Comparison of ENCODE assay signal across 9 mouse cellular contexts in genomic region chr19:5561252-5561790, GRCm38 (mm10). TPM values are rescaled to one million over a fixed set of nuclear protein-coding genes. Genes with fewer than 3 reads are reported as not detected.
DNase-seq lines count a peak whose midpoint lies in the region; ATAC-seq and TF ChIP-seq lines count a peak whose summit lies in the region.
"Had no signal": no experiment of that assay in that cellular context is flagged by ENCODE, and none has a peak within 500 bp of the region (broad histone marks: within the 10 kb centered on the region; RNA-seq: fewer than 3 reads in every experiment).

No protein-coding gene starts in this region.

- peak; percentile 19 for DNase-seq in lung, embryonic 14.5 days
- DNase-seq in lung, postnatal 36 days, result no peak
- DNase-seq in hindbrain, postnatal 0 days (ENCODE audit: low spot score), result no peak
- no peak for DNase-seq in limb, embryonic 14.5 days (ENCODE audit: low spot score)
- no peak for DNase-seq in Muller cell, postnatal 12 days (ENCODE audit: inconsistent ontology term)
- no peak for DNase-seq in cerebellum, postnatal 25 days
- no peak for DNase-seq in left cerebral cortex, postnatal 4 days

- peak overlapping the region; percentile 39 for H3K4me3 ChIP-seq in lung, embryonic 14.5 days (ENCODE audit: low read depth, low read length)
- peak overlapping the region; percentile 41; the same call in 1 of the 2 replicates for H3K4me3 ChIP-seq in hindbrain, postnatal 0 days (ENCODE audit: low read length)
- peak overlapping the region; percentile 45 for H3K4me3 ChIP-seq in limb, embryonic 14.5 days (replicated peaks; ENCODE audit: low read length)
- peak overlapping the region; percentile 89 for H3K4me3 ChIP-seq in small intestine, adult 2 months (ENCODE audit: low read depth, low read length)

- intact Hi-C loops in left cerebral cortex, postnatal 4 days (cut with DNase I), result no loop called here

- H3K9ac ChIP-seq in lung, embryonic 14.5 days, result peak overlapping the region; percentile 29; the same call in 1 of the 2 replicates
- no peak overlapping the region for H3K9ac ChIP-seq in hindbrain, postnatal 0 days (replicated peaks; ENCODE audit: low read length)
- 0 out of 2 replicates have a peak overlapping the region, but pooled peaks have one; percentile 21 for H3K9ac ChIP-seq in limb, embryonic 14.5 days (ENCODE audit: low read depth, low read length, severe bottlenecking)

- H3K36me3 ChIP-seq in lung, embryonic 14.5 days (ENCODE audit: insufficient read depth), result no peaks in the 10 kb centered on the region
- no peaks in the 10 kb centered on the region for H3K36me3 ChIP-seq in hindbrain, postnatal 0 days (ENCODE audit: insufficient read depth, low read length)
- H3K36me3 ChIP-seq in limb, embryonic 14.5 days (ENCODE audit: control insufficient read depth, insufficient read depth, low read length), result no peaks in the 10 kb centered on the region
- no peaks in the 10 kb centered on the region for H3K36me3 ChIP-seq in small intestine, adult 2 months (ENCODE audit: control insufficient read depth, insufficient read depth, low read length)
- H3K36me3 ChIP-seq: G1E had no signal

- H3K9me3 ChIP-seq in lung, embryonic 14.5 days (ENCODE audit: low read depth, low read length), result no peaks in the 10 kb centered on the region
- no peaks in the 10 kb centered on the region for H3K9me3 ChIP-seq in hindbrain, postnatal 0 days (ENCODE audit: low read length)
- H3K9me3 ChIP-seq in limb, embryonic 14.5 days (ENCODE audit: control insufficient read depth, low read length), result no peaks in the 10 kb centered on the region

- H3K4me1 ChIP-seq in lung, embryonic 14.5 days (ENCODE audit: insufficient read depth), result peaks cover 6% of the 10 kb centered on the region
- peaks cover 14% of the 10 kb centered on the region for H3K4me1 ChIP-seq in hindbrain, postnatal 0 days (ENCODE audit: insufficient read depth, low read length)
- H3K4me1 ChIP-seq in limb, embryonic 14.5 days (ENCODE audit: control insufficient read depth, insufficient read depth, low read length), result peaks cover 13% of the 10 kb centered on the region; the same call in 1 of the 2 replicates
- H3K4me1 ChIP-seq in small intestine, adult 2 months (ENCODE audit: control insufficient read depth, insufficient read depth, insufficient read length, low read length), result peaks cover 24% of the 10 kb centered on the region

- H3K4me2 ChIP-seq in lung, embryonic 14.5 days, result peak overlapping the region; percentile 69
- peak overlapping the region; percentile 66 for H3K4me2 ChIP-seq in hindbrain, postnatal 0 days (ENCODE audit: low read depth, low read length)
- peak overlapping the region; percentile 79 for H3K4me2 ChIP-seq in limb, embryonic 14.5 days (replicated peaks; ENCODE audit: low read depth, low read length, severe bottlenecking)

- 14% methylated on average over 10 of the region's 10 CpGs for WGBS in lung, embryonic 14.5 days
- 15% methylated on average over 10 of the region's 10 CpGs for WGBS in hindbrain, postnatal 0 days
- WGBS in limb, embryonic 14.5 days, result 15% methylated on average over 10 of the region's 10 CpGs
- WGBS in small intestine, adult 2 months, result 13% methylated on average over 10 of the region's 10 CpGs

- ATAC-seq in lung, embryonic 14.5 days (ENCODE audit: insufficient read depth), result no peak
- no peak for ATAC-seq in hindbrain, postnatal 0 days
- ATAC-seq in limb, embryonic 14.5 days (ENCODE audit: low FRiP score, low read depth), result no peak

- no peak for TF ChIP-seq POLR2A in limb, embryonic 14.5 days (IDR thresholded peaks at IDR 0.05; ENCODE audit: borderline replicate concordance, extremely low read depth, insufficient read depth, insufficient read length)
- TF ChIP-seq POLR2A in small intestine, adult 2 months (IDR thresholded peaks at IDR 0.05; ENCODE audit: low read depth, low read length), result no peak

- H3K27me3 ChIP-seq in lung, embryonic 14.5 days (ENCODE audit: insufficient read depth, low read length), result peaks cover 72% of the 10 kb centered on the region
- peaks cover 59% of the 10 kb centered on the region for H3K27me3 ChIP-seq in hindbrain, postnatal 0 days (ENCODE audit: insufficient read depth, low read length)
- H3K27me3 ChIP-seq in limb, embryonic 14.5 days (ENCODE audit: control insufficient read depth, insufficient read depth, low read length), result peaks cover 61% of the 10 kb centered on the region
- no peaks in the 10 kb centered on the region for H3K27me3 ChIP-seq in small intestine, adult 2 months (ENCODE audit: control insufficient read depth, insufficient read depth, low read length)

- TF ChIP-seq CTCF in lung, embryonic 14.5 days (IDR thresholded peaks at IDR 0.05; ENCODE audit: low read depth), result no peak
- TF ChIP-seq CTCF in hindbrain, postnatal 0 days (IDR thresholded peaks at IDR 0.05; ENCODE audit: low read depth), result no peak
- TF ChIP-seq CTCF in small intestine, adult 2 months (IDR thresholded peaks at IDR 0.05; ENCODE audit: extremely low read depth, insufficient read length, insufficient replicate concordance, low read depth, low read length), result no peak

- H3K27ac ChIP-seq in lung, embryonic 14.5 days (ENCODE audit: low read depth), result peak overlapping the region; percentile 63
- no peak overlapping the region for H3K27ac ChIP-seq in hindbrain, postnatal 0 days
- H3K27ac ChIP-seq in limb, embryonic 14.5 days (replicated peaks; ENCODE audit: low read depth, low read length), result no peak overlapping the region
- peak overlapping the region; percentile 96 for H3K27ac ChIP-seq in small intestine, adult 2 months (ENCODE audit: insufficient read depth, low read depth, low read length)

RNA-seq across cellular contexts. Expression of gene Ovol1, which starts 0.9 kb away (rescaled TPM):
- 0.89 and 1.0 TPM in 2 replicates for polyA plus RNA-seq in lung, embryonic 14.5 days (2014; fragmentation: Nextera tagmentation; extraction: Ambion mirVana)
- not detected in 2 replicates for total RNA-seq in hindbrain, postnatal 0 days (2014; rRNA removed)
- polyA plus RNA-seq in hindbrain, postnatal 0 days (2015; fragmentation: Nextera tagmentation; extraction: Ambion mirVana), result 0.25 TPM in 1 of 2 replicates, not detected in the other
- 5.6 and 7.2 TPM in 2 replicates for polyA plus RNA-seq in limb, embryonic 14.5 days (2012; rRNA removed)
- polyA plus RNA-seq in limb, embryonic 14.5 days (2014; fragmentation: Nextera tagmentation; extraction: Ambion mirVana), result 9.9 and 12.8 TPM in 2 replicates
- polyA plus RNA-seq in small intestine, adult 2 months (2012; rRNA removed), result 28.5 and 55.3 TPM in 2 replicates
- total RNA-seq in left cerebral cortex, postnatal 4 days (2021), result not detected
- polyA plus RNA-seq: G1E had no signal

RNA-seq across cellular contexts. Expression of gene Ap5b1, which starts 6.5 kb away (rescaled TPM):
- 3.7 and 4.2 TPM in 2 replicates for polyA plus RNA-seq in lung, embryonic 14.5 days (2014; fragmentation: Nextera tagmentation; extraction: Ambion mirVana)
- 15.0 and 19.3 TPM in 2 replicates for total RNA-seq in hindbrain, postnatal 0 days (2014; rRNA removed)
- polyA plus RNA-seq in hindbrain, postnatal 0 days (2015; fragmentation: Nextera tagmentation; extraction: Ambion mirVana), result 2.3 and 2.6 TPM in 2 replicates
- polyA plus RNA-seq in limb, embryonic 14.5 days (2012; rRNA removed), result 2.6 and 3.5 TPM in 2 replicates
- 3.1 and 3.7 TPM in 2 replicates for polyA plus RNA-seq in limb, embryonic 14.5 days (2014; fragmentation: Nextera tagmentation; extraction: Ambion mirVana)
- polyA plus RNA-seq in small intestine, adult 2 months (2012; rRNA removed), result 20.2 and 37.1 TPM in 2 replicates
- total RNA-seq in left cerebral cortex, postnatal 4 days (2021), result 10 to 100 TPM; 11.6 to 12.2 TPM

RNA-seq across cellular contexts. Expression of gene Rnaseh2c, which starts 40.4 kb away (rescaled TPM):
- polyA plus RNA-seq in lung, embryonic 14.5 days (2014; fragmentation: Nextera tagmentation; extraction: Ambion mirVana), result 138 and 145 TPM in 2 replicates
- 33.6 and 40.4 TPM in 2 replicates for total RNA-seq in hindbrain, postnatal 0 days (2014; rRNA removed)
- polyA plus RNA-seq in hindbrain, postnatal 0 days (2015; fragmentation: Nextera tagmentation; extraction: Ambion mirVana), result 66.4 and 75.4 TPM in 2 replicates
- polyA plus RNA-seq in limb, embryonic 14.5 days (2012; rRNA removed), result 101 and 103 TPM in 2 replicates
- polyA plus RNA-seq in limb, embryonic 14.5 days (2014; fragmentation: Nextera tagmentation; extraction: Ambion mirVana), result 95.5 and 107 TPM in 2 replicates
- 47.0 and 68.0 TPM in 2 replicates for polyA plus RNA-seq in small intestine, adult 2 months (2012; rRNA removed)
- 10 to 100 TPM; 47.3 to 49.7 TPM for total RNA-seq in left cerebral cortex, postnatal 4 days (2021)

RNA-seq across cellular contexts. Expression of gene Kat5, which starts 48.7 kb away (rescaled TPM):
- 25.5 and 33.4 TPM in 2 replicates for polyA plus RNA-seq in lung, embryonic 14.5 days (2014; fragmentation: Nextera tagmentation; extraction: Ambion mirVana)
- 95.2 and 163 TPM in 2 replicates for total RNA-seq in hindbrain, postnatal 0 days (2014; rRNA removed)
- 72.0 and 74.0 TPM in 2 replicates for polyA plus RNA-seq in hindbrain, postnatal 0 days (2015; fragmentation: Nextera tagmentation; extraction: Ambion mirVana)
- 115 and 127 TPM in 2 replicates for polyA plus RNA-seq in limb, embryonic 14.5 days (2012; rRNA removed)
- 27.4 and 34.6 TPM in 2 replicates for polyA plus RNA-seq in limb, embryonic 14.5 days (2014; fragmentation: Nextera tagmentation; extraction: Ambion mirVana)
- polyA plus RNA-seq in small intestine, adult 2 months (2012; rRNA removed), result 19.0 and 40.4 TPM in 2 replicates
- total RNA-seq in left cerebral cortex, postnatal 4 days (2021), result 10 to 100 TPM; 84.6 to 98.4 TPM

RNA-seq across cellular contexts. Expression of gene Snx32, which starts 51.0 kb away (rescaled TPM):
- polyA plus RNA-seq in lung, embryonic 14.5 days (2014; fragmentation: Nextera tagmentation; extraction: Ambion mirVana), result 6.0 and 6.7 TPM in 2 replicates
- total RNA-seq in hindbrain, postnatal 0 days (2014; rRNA removed), result 78.0 and 79.0 TPM in 2 replicates
- 75.0 and 79.6 TPM in 2 replicates for polyA plus RNA-seq in hindbrain, postnatal 0 days (2015; fragmentation: Nextera tagmentation; extraction: Ambion mirVana)
- 23.6 and 26.0 TPM in 2 replicates for polyA plus RNA-seq in limb, embryonic 14.5 days (2012; rRNA removed)
- 9.6 and 10.5 TPM in 2 replicates for polyA plus RNA-seq in limb, embryonic 14.5 days (2014; fragmentation: Nextera tagmentation; extraction: Ambion mirVana)
- 1.7 and 3.2 TPM in 2 replicates for polyA plus RNA-seq in small intestine, adult 2 months (2012; rRNA removed)
- 10 to 100 TPM; 64.8 to 67.7 TPM for total RNA-seq in left cerebral cortex, postnatal 4 days (2021)

Comparison
In these comparisons a context has a peak if more than half of its experiments do, and no peak if none do; other contexts are left out.
1. H3K27ac ChIP-seq: peak in lung, embryonic 14.5 days (single experiment) and small intestine, adult 2 months (single experiment); none in hindbrain, postnatal 0 days (single experiment) and limb, embryonic 14.5 days (single experiment).
2. H3K4me3 ChIP-seq: peak in every context shown above with its lines; median percentile 89 in small intestine, adult 2 months; 45 in limb, embryonic 14.5 days; 41 in hindbrain, postnatal 0 days; 39 in lung, embryonic 14.5 days.
3. Peak in every context shown above with its lines, with median percentiles within 50 percentile points of each other: H3K4me2 ChIP-seq.